Mouse (Mus musculus) heart, embryonic 11.5 days (tissue): Measurements from ENCODE around the gene Gmip. TPM values are rescaled to one million over a fixed set of nuclear protein-coding genes. Genes with fewer than 3 reads are reported as not detected.

ENCODE experiments used
- ATAC-seq: fragments of 200-750 bp; cut with Nextera tagmentation; replicated peaks from 2 replicates; pipeline ENCODE4 v1.8.0; 2017; ENCODE audit warnings: moderate library complexity; ENCODE audit not compliant: insufficient number of reproducible peaks, low FRiP score, low TSS enrichment
- H3K27ac ChIP-seq: fragments of 300-500 bp; sonication (generic); 2 replicates; pipeline ENCODE4 v1.5.1; 2014; ENCODE audit warnings: mild to moderate bottlenecking, low read depth, low read length
- H3K27me3 ChIP-seq: fragments of 300-500 bp; sonication (generic); 2 replicates; pipeline ENCODE4 v1.6.1; 2014; ENCODE audit warnings: mild to moderate bottlenecking, low read length, mixed read lengths; ENCODE audit not compliant: control insufficient read depth, insufficient read depth
- H3K36me3 ChIP-seq: fragments of 300-500 bp; sonication (generic); 2 replicates; pipeline ENCODE4 v1.6.1; 2014; ENCODE audit warnings: mild to moderate bottlenecking, low read length, moderate library complexity, mixed read lengths; ENCODE audit not compliant: control insufficient read depth, insufficient read depth
- H3K4me1 ChIP-seq: fragments of 300-500 bp; sonication (generic); 2 replicates; pipeline ENCODE4 v1.6.1; 2014; ENCODE audit warnings: low read length; ENCODE audit not compliant: control insufficient read depth, insufficient read depth
- H3K4me2 ChIP-seq: fragments of 300-500 bp; sonication (generic); 2 replicates; pipeline ENCODE4 v1.6.1; 2014; ENCODE audit warnings: mild to moderate bottlenecking, moderate library complexity
- H3K4me3 ChIP-seq: fragments of 300-500 bp; sonication (generic); 2 replicates; pipeline ENCODE4 v1.5.1; 2014; ENCODE audit warnings: low read depth, low read length
- H3K9ac ChIP-seq: fragments of 300-500 bp; sonication (generic); 2 replicates; pipeline ENCODE4 v1.6.1; 2014; ENCODE audit warnings: mild to moderate bottlenecking, low read depth, low read length, moderate library complexity
- H3K9me3 ChIP-seq: fragments of 300-500 bp; sonication (generic); replicated peaks from 2 replicates; pipeline ENCODE4 v1.6.1; 2016; ENCODE audit warnings: low read length; ENCODE audit not compliant: control insufficient read depth
- WGBS: fragments of 180-500 bp; shearing (Covaris S2); extraction: QIAGEN DNeasy Blood & Tissue Kit; methylation state at CpG from one replicate; pipeline ENCODE4 v1.1.7; 2014; ENCODE audit not compliant: insufficient replicate concordance; 5-methylcytosine and 5-hydroxymethylcytosine counted together
- polyA plus RNA-seq: library from polyadenylated mRNA; unstranded; fragments of >200 nt; fragmentation: Nextera tagmentation; extraction: Ambion mirVana; gene quantifications from 2 replicates; pipeline ENCODE4 v1.2.1, GENCODE M21; 2014

Gene Gmip
- polyA plus RNA-seq, 1 experiment from 2014 or later = 7.8 TPM

DNA sequence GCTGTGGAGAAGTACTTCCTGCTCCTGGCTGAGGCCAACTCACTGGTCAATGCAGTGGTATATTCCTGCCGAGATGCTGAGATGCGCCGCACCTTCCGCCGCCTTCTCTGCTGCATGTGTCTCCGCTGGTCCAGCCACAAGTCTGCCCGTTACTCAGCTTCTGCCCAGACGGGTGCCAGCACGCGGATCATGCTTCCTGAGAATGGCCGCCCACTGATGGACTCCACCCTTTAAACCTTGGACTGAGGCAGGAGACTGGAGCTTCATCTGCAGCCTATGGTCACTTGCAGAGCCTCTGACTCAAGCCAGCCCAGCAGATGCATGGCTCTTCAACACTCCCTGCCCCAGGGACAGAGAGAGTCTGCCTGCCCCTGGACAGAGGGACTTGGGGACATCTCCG is 17.9 kb downstream of the Gmip start:
- H3K4me2 ChIP-seq = no peak overlapping the region
- 0 out of 2 replicates have a peak, but pooled peaks cover 2% of the 10 kb centered on the region for H3K36me3 ChIP-seq
- no peak overlapping the region for H3K4me3 ChIP-seq
- H3K4me1 ChIP-seq = peaks cover 7% of the 10 kb centered on the region; the same call in 1 of the 2 replicates
- H3K27ac ChIP-seq = no peak overlapping the region
- WGBS = 88% methylated on average over 12 of the region's 12 CpGs
- no peak overlapping the region for H3K9ac ChIP-seq
- no peak for ATAC-seq
- H3K9me3 ChIP-seq = no peaks in the 10 kb centered on the region
- H3K27me3 ChIP-seq = no peaks in the 10 kb centered on the region

DNA sequence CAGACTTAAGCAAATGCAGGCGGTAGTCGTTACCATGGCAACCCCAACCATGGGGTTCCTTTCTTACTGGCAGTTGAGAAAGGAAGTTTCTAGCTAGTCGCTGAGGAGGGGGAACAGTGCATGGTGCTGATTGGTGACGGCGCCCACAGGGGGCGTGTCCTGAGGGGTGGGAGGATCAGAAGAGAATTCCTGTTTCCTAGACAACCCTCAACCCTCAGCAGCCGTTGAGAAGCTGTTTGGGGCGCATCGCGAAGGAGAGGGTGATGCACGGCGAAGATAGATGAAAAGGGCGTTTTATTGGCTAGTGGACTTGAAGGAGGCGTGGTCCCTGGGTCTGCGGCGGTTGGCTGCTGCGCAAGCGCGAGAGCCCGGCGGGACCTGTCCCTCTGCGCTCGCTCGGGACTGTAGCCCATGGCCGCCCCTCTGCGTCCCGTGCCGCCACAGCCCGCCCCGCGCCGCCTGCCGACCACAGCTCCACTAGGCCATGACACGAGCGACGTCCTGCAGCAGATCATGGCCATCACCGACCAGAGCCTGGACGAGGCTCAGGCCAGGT is 23.9 kb downstream of the Gmip start, which contains the start of gene Pbx4:
Gene Pbx4, plus strand, starts transcription at position 194 of the 556 bp plus-strand sequence.
- Histone ChIP-seq H3K9ac (peak within 1 kb of the TSS; percentile 70), H3K4me1 (peaks cover 5% of the 10 kb centered on the region; the same call in 1 of the 2 replicates), H3K36me3 (no peaks in the 10 kb centered on the region), H3K4me2 (peak within 1 kb of the TSS; percentile 94), H3K27me3 (no peaks in the 10 kb centered on the region), H3K27ac (no peak within 1 kb of the TSS), H3K9me3 (no peaks in the 10 kb centered on the region), H3K4me3 (peak within 1 kb of the TSS; percentile 62)
- WGBS = under 1% methylated on average over 38 of the region's 38 CpGs
- ATAC-seq = peak; percentile 84

DNA sequence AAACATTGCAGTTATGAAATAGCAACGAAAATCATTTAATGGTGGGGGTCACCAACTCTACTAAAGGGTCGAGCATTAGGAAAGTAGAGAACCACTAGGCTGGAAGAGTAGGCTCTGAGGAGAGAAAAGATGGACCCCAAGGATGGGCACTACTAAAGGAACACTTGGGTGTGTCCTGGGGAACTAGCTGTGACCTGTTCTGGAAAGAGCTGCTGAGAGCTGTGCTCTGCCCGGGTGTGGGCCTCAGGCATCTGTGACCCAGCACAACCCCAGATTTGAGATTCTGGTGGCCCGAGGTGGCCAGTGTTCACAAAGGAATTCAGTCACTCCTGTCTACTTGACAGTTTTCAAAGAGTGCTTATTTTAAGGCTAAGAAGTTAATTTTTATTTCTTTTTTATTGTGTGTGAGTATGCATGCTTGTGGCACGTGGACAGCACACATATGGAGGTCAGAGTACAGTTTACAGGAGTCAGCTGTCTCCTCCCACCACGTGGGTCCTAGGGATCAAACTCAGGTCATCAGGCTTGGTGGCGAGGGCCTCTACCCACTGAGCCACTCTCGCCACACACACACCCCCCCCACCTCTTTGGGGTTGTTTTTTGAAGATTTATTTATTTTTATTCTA is 28.7 kb downstream of the Gmip start:
- H3K4me1 ChIP-seq = peaks cover 5% of the 10 kb centered on the region; the same call in 1 of the 2 replicates
- 64% methylated on average over 8 of the region's 8 CpGs for WGBS
- H3K27me3 ChIP-seq = no peaks in the 10 kb centered on the region
- H3K9me3 ChIP-seq = no peaks in the 10 kb centered on the region
- ATAC-seq = no peak
- no peak overlapping the region for H3K9ac ChIP-seq
- no peak overlapping the region for H3K4me3 ChIP-seq
- H3K36me3 ChIP-seq = no peaks in the 10 kb centered on the region
- no peak overlapping the region for H3K4me2 ChIP-seq
- no peak overlapping the region for H3K27ac ChIP-seq

DNA sequence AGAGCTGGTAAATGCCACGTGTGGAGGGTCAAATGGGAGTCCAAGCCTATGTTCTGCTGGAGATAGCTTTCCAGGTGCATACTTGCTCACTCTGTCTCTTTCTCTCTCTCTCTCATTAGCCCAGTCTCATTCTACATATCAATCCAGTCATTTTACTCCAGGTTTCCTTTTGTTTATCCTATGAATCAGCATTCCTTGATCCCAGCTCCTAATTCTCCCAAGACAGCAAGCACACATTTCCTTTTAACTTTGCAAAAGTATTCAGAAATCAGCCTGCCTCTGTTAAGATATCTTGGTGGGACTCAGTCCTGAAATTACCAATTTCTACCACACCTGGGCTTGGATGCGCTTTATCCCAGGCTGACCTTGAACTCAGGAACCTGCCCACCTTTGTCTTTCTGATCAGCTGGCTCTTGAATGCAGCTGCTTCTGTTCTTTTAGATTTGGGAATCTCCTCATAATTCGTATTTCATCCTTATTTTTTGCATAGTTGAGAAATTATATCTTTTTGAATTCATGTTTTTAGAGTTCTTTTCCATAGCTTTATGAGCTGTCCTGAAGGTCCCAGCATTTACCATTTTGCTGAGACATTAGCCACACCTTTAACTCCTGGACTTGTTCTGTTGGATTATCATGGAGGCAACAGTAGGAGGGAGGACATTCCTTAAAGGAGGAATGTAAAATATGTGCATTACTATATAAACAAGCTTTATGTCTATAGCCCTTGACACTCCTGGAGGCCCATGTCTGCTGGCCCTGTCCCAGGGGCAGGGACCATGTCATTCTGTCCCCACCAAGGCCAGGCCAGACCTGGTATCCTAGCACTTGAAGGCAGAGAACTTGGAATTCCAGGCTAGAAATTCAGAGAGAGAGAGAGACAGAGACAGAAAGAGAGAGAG is 38.9 kb downstream of the Gmip start:
- WGBS = 66% methylated on average over 3 of the region's 3 CpGs

DNA sequence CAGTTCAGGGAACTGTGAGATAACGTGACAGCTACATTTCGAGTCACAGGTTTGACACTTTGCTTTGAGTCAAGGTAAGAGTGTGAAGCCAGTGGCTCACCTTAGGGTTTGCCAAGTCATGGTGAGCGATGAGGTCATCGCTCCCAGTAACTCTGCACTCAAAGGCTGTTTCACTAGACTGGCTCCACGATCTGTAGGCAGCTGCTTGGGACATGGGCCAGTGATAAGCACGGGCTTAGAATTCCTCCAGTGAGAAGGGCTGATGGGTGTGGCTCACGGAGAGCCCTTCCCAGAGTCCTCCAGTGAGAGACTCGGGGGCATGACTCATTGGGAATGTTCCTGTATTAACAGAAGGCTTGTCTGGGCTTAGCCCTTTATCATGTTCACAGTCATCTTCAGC is 40.5 kb downstream of the Gmip start:
- no peaks in the 10 kb centered on the region for H3K9me3 ChIP-seq
- H3K4me2 ChIP-seq = no peak overlapping the region
- WGBS = 50% methylated on average over 8 of the region's 8 CpGs
- no peak overlapping the region for H3K4me3 ChIP-seq
- H3K36me3 ChIP-seq = no peaks in the 10 kb centered on the region
- H3K4me1 ChIP-seq = peaks cover 6% of the 10 kb centered on the region
- ATAC-seq = peak; percentile 62; the same call in 1 of the 2 replicates
- H3K9ac ChIP-seq = no peak overlapping the region
- no peaks in the 10 kb centered on the region for H3K27me3 ChIP-seq
- H3K27ac ChIP-seq = 0 out of 2 replicates have a peak overlapping the region, but pooled peaks have one; percentile 42

More for the DNA sequence above, 38.9 kb downstream of the Gmip start:
- Histone ChIP-seq H3K27ac (no peak overlapping the region), H3K27me3 (no peaks in the 10 kb centered on the region), H3K9me3 (no peaks in the 10 kb centered on the region), H3K9ac (no peak overlapping the region), H3K4me2 (no peak overlapping the region), H3K4me3 (no peak overlapping the region), H3K4me1 (peaks cover 6% of the 10 kb centered on the region), H3K36me3 (no peaks in the 10 kb centered on the region)
- ATAC-seq = no peak

DNA sequence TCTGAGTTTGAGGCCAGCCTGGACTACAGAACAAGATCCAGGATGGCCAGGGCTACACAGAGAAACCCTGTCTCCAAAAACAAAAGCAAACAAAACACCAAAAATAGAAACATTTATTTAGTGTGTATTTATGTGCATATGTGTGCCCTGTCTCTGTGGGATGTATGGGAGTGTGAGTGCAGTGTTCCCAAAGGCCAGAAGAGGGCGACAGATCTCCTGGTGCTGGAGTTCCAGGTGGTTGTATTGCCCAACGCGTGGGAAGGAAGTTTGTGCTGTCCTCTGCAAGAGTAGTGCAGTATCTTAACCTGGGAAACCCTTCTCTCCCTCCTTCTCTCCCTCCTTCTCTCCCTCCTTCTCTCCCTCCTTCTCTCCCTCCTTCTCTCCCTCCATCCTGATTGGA is 41.4 kb downstream of the Gmip start:
- WGBS = 32% methylated on average over 3 of the region's 3 CpGs
- H3K4me3 ChIP-seq = no peak overlapping the region
- no peak for ATAC-seq

DNA sequence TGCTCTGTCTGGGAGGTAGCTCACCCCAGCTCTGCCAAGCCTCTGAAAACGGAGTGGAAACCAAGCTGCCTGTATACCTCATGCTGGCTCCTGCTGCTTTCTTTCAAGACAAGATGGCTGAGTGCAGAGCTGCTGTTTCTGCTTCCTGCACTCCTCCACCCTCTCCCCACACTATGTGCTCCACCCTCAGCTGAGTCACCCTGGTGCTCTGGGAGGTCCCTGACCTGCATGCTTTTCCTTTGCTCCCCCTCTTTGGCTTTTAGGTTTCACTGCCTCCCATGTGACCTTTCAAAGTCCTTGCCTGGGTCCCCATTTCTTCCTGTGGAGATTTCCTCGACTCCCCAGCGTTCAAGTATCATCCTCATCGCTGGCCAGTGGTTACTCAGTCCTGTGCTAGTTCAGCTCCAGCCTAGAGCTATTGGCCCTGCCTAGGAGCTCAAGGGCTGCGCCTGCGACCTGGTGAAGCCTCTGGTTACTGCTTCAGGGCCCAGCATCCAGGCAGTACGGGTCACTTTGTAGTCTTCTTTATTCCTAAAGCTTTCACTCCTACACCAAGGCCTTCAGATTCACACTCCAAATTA is 42.5 kb downstream of the Gmip start:
- WGBS = 72% methylated on average over 7 of the region's 7 CpGs
- H3K4me2 ChIP-seq = no peak overlapping the region
- H3K27ac ChIP-seq = no peak overlapping the region
- H3K4me3 ChIP-seq = no peak overlapping the region
- H3K4me1 ChIP-seq = peaks cover 6% of the 10 kb centered on the region
- no peaks in the 10 kb centered on the region for H3K9me3 ChIP-seq
- H3K36me3 ChIP-seq = no peaks in the 10 kb centered on the region
- H3K27me3 ChIP-seq = no peaks in the 10 kb centered on the region
- no peak overlapping the region for H3K9ac ChIP-seq
- no peak for ATAC-seq

More for the DNA sequence above, 41.4 kb downstream of the Gmip start:
- Histone ChIP-seq H3K9ac (no peak overlapping the region), H3K4me1 (peaks cover 6% of the 10 kb centered on the region), H3K27me3 (no peaks in the 10 kb centered on the region), H3K36me3 (no peaks in the 10 kb centered on the region), H3K27ac (no peak overlapping the region), H3K4me2 (no peak overlapping the region), H3K9me3 (no peaks in the 10 kb centered on the region)

DNA sequence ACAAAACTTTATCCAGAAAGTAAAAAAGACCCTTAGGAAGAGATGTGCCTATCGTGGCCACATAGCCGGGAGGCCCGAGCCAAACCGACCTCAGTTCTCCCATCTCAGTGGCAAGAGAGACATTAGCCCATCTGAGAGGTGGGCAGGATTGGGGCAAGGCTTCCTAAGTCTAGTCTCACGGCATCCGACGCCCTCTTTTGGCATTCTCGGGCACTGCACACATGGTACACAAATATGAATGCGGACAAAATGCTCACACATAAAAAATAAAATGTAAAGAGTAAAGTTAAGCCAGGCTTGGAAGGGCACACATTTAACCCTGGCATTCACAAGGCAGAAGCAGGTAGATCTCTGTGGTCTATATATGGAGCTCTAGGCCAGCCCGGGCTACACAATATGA is 45.4 kb downstream of the Gmip start:
- Histone ChIP-seq H3K36me3 (no peaks in the 10 kb centered on the region), H3K4me3 (no peak overlapping the region), H3K9ac (no peak overlapping the region), H3K27me3 (no peaks in the 10 kb centered on the region), H3K4me2 (no peak overlapping the region), H3K9me3 (no peaks in the 10 kb centered on the region), H3K4me1 (peaks cover 3% of the 10 kb centered on the region), H3K27ac (no peak overlapping the region)
- WGBS = 84% methylated on average over 10 of the region's 10 CpGs
- ATAC-seq = no peak
